Mouse (Mus musculus) lung, adult 2 months (tissue): Measurements from ENCODE around the gene Mrpl22.

Source experiments
- CTCF ChIP-seq: fragments of 200-500 bp; IDR thresholded peaks from 2 replicates; pipeline ENCODE4 v1.5.1; 2011; ENCODE audit warnings: mild to moderate bottlenecking, low read length, control low read depth; ENCODE audit not compliant: insufficient read depth
- POLR2A ChIP-seq: fragments of 200-500 bp; IDR thresholded peaks from 2 replicates; pipeline ENCODE4 v1.6.1; 2011; ENCODE audit warnings: low read depth, mild to moderate bottlenecking, control low read depth, low read length, borderline replicate concordance; ENCODE audit errors: extremely low read depth

- TF ChIP-seq CTCF (no peak), POLR2A (no peak)
These were observed 40.2 kb downstream of the Mrpl22 start for GRCm38 (mm10) chr11:58211682-58212067.
